Mouse (Mus musculus) liver (tissue): Measurements from ENCODE around the gene Smg1.

Experiments
- DNase-seq: peaks from one replicate; pipeline ENCODE4 v3.0.0-alpha.2; 2020; ENCODE audit warnings: mixed read lengths

Gene Smg1

DNA sequence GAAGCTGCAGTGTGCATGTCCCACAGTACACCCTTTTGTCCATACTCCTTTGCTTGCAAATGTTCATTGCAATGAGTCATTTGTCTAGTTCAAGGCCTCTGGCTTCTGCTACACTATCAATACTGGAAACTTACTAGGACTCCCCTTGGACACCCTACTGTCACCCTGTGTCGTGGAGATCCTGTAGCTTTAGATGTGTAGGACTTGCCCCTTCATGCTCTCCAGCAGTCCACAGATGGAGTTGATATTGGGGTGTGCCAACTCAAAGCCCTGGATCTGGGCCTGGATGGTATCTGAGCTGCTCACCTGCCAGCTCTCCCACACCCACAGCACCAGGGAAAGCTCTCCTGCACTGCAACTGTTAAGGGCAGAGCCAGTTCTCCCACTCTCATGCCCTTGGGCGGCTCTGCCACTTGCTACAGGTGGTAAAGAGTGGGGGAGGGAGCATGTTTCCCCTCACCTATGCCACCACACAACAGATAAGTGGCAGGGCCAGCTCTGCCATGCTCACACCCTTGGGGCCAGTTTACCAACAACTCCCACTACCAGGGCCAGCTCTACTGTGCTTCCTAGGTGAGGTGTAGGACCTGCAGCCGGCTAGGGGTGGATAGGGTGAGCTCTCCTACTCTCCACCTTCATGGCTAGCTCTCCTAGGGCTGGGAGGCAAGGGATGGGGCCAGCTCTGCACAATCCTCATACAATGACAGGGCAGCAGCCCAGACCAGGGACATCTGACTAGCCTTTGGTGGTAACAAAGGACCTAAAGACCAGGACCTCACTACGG lies 140.6 kb downstream of the Smg1 start:
- peak; percentile 19 for DNase-seq

DNA sequence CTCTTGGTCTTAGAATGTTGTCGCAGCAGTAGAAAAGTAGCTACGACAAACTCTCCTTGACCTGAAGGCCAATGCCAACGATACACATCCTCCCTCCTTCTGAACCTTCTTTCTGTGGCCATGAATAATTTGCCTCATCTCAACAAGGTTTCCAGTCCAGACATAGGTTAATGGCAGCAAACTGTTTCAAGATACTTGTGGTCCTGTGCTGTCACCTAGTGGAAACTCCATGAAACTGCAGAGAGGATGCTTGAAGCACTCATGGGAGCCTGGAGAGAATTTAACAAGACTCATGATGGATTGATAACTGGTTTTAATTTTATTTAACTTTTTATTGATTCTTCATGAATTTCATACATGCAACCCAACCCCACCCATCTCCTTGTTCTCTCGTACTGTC lies 141.2 kb downstream of the Smg1 start:
- peak; percentile 39 for DNase-seq

DNA sequence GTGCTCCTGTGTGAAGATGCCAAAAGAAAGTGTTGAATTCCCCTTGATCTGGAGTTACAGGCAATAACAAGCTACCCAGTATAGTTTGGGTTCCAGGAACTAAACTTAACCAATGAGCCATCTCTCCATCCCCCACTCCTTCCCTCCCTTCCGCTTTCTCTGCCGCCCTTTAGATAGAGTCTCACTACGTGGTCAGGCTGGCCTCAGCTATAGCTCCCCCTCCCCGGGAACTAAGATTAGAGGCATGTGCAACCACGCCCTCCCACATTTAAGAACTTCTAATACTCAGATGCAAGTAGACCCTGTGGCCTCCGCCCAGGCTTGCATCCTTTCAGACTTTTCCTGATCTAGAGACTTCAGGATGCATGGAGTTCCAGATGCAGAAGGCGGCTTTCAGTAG lies 145.9 kb downstream of the Smg1 start:
- peak; percentile 36 for DNase-seq
